Mouse (Mus musculus): Measurements from ENCODE around the gene Mrpl20.

The Mrpl20 gene

DNA sequence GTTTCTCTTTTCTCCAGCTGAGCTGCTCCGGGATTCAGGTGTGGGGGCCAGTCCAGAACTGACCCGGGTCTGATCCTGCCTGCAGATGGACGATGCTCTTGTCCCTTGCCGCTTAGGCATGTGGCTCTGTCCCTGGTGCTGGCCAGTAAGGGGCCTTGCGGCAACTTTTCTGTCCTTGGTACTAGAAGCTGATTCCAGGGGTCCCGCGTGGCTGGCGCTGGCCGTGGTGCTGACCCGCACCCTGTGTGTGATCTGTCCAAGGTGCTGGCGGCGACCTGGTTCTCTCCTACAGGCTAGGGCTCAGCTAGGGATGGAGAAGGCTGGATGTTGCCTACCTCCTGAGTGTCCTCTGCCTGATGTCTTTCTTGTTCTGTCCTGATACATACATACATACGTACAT, 56.6 kb downstream of the Mrpl20 start:
- no peak for DNase-seq
